Mouse (Mus musculus) MEL (cell line): ENCODE measurements around the gene Rap1b. TPM values are rescaled to one million over a fixed set of nuclear protein-coding genes. Genes with fewer than 3 reads are reported as not detected.
A peak's percentile ranks its signal among the peaks of the same experiment; 100 is the strongest.

Source experiments
- DNase-seq: peaks from one replicate; pipeline ENCODE4 v3.0.0; 2011; ENCODE audit warnings: low read depth, low spot score
- H3K27ac ChIP-seq: 2 replicates; pipeline ENCODE4 v1.5.1; 2012; ENCODE audit warnings: low read depth, mild to moderate bottlenecking, control low read depth, low read length, moderate library complexity; ENCODE audit not compliant: control insufficient read depth
- H3K27me3 ChIP-seq, 2 experiments: fragments of 150-350 bp in 1 of 2; sonication (generic) in 1 of 2; 2 replicates each; pipeline ENCODE4 v1.6.1; 2012; ENCODE audit warnings: low read length in 2 of 2, mild to moderate bottlenecking in 2 of 2, improper control_type of control experiment in 1 of 2, moderate library complexity in 1 of 2; ENCODE audit not compliant: insufficient read depth in 2 of 2, control insufficient read depth in 1 of 2
- H3K36me3 ChIP-seq, 2 experiments: 2 replicates each; pipeline ENCODE4 v1.6.1; 2012 to 2014; ENCODE audit warnings: low read length in 2 of 2, improper control_type of control experiment in 1 of 2, inconsistent platforms in 1 of 2, mild to moderate bottlenecking in 1 of 2; ENCODE audit not compliant: insufficient read depth in 2 of 2, control insufficient read depth in 1 of 2
- H3K4me1 ChIP-seq, 2 experiments: fragments of 150-350 bp in 1 of 2; sonication (generic) in 1 of 2; 2 replicates each; pipeline ENCODE4 v1.6.1; 2012; ENCODE audit warnings: low read length in 2 of 2, improper control_type of control experiment in 1 of 2, mild to moderate bottlenecking in 1 of 2; ENCODE audit not compliant: insufficient read depth in 2 of 2, control insufficient read depth in 1 of 2
- H3K4me3 ChIP-seq, 2 experiments: fragments of 150-350 bp in 1 of 2; sonication (generic) in 1 of 2; 2 replicates each; pipeline ENCODE4 v1.5.1; 2012; ENCODE audit warnings: low read depth in 2 of 2, low read length in 2 of 2, mild to moderate bottlenecking in 2 of 2, moderate library complexity in 2 of 2, control low read depth in 1 of 2, improper control_type of control experiment in 1 of 2; ENCODE audit not compliant: control insufficient read depth in 1 of 2, insufficient read depth in 1 of 2
- H3K79me2 ChIP-seq: 2 replicates; pipeline ENCODE4 v1.6.1; 2012; ENCODE audit warnings: mild to moderate bottlenecking, low read length, moderate library complexity; ENCODE audit not compliant: control insufficient read depth, poor library complexity, insufficient read depth
- H3K9ac ChIP-seq: 2 replicates; pipeline ENCODE4 v1.6.1; 2012; ENCODE audit warnings: low read depth, mild to moderate bottlenecking, control low read depth, low read length, moderate library complexity; ENCODE audit not compliant: control insufficient read depth, poor library complexity, severe bottlenecking
- H3K9me3 ChIP-seq: fragments of 150-350 bp; sonication (generic); replicated peaks from 2 replicates; pipeline ENCODE4 v1.6.1; 2012; ENCODE audit warnings: mild to moderate bottlenecking, low read length, improper control_type of control experiment, moderate library complexity; ENCODE audit not compliant: insufficient read depth
- BHLHE40 ChIP-seq: IDR thresholded peaks from 2 replicates; pipeline ENCODE4 v1.6.1; 2012; ENCODE audit warnings: low read depth, mild to moderate bottlenecking, inconsistent platforms, low read length, improper control_type of control experiment, borderline replicate concordance
- CHD1 ChIP-seq: IDR thresholded peaks from 2 replicates; pipeline ENCODE4 v1.6.1; 2012; ENCODE audit warnings: low read depth, mild to moderate bottlenecking, inconsistent platforms, low read length, improper control_type of control experiment
- CHD2 ChIP-seq: IDR thresholded peaks from 2 replicates; pipeline ENCODE4 v1.6.1; 2011; ENCODE audit warnings: low read length, improper control_type of control experiment
- CTCF ChIP-seq, 3 experiments: IDR thresholded peaks in 2 of 3; conservative IDR thresholded peaks in 1 of 3; 2 replicates each; pipeline ENCODE4 v1.5.1; 2011 to 2012; ENCODE audit warnings: low read length in 3 of 3, low read depth in 2 of 3, mild to moderate bottlenecking in 2 of 3, improper control_type of control experiment in 1 of 3, inconsistent platforms in 1 of 3, mixed read lengths in 1 of 3, moderate library complexity in 1 of 3; ENCODE audit not compliant: control insufficient read depth in 1 of 3, insufficient read depth in 1 of 3, poor library complexity in 1 of 3, severe bottlenecking in 1 of 3
- E2F4 ChIP-seq: IDR thresholded peaks from 2 replicates; pipeline ENCODE4 v1.6.1; 2011; ENCODE audit warnings: low read depth, low read length, improper control_type of control experiment, borderline replicate concordance
- ELF1 ChIP-seq: IDR thresholded peaks from 2 replicates; pipeline ENCODE4 v1.6.1; 2014; ENCODE audit warnings: low read depth, mild to moderate bottlenecking, inconsistent platforms, low read length, improper control_type of control experiment, moderate library complexity
- EP300 ChIP-seq, 2 experiments: IDR thresholded peaks; 2 replicates each; pipeline ENCODE4 v1.6.1; 2011; ENCODE audit warnings: improper control_type of control experiment in 2 of 2, low read length in 2 of 2, low read depth in 1 of 2, mild to moderate bottlenecking in 1 of 2
- ETS1 ChIP-seq: IDR thresholded peaks from 2 replicates; pipeline ENCODE4 v1.6.1; 2012; ENCODE audit warnings: low read depth, mild to moderate bottlenecking, inconsistent platforms, low read length, improper control_type of control experiment, moderate library complexity
- GABPA ChIP-seq: IDR thresholded peaks from 2 replicates; pipeline ENCODE4 v1.6.1; 2012; ENCODE audit warnings: low read depth, mild to moderate bottlenecking, inconsistent platforms, low read length, improper control_type of control experiment, moderate library complexity
- HCFC1 ChIP-seq: IDR thresholded peaks from 2 replicates; pipeline ENCODE4 v1.6.1; 2012; ENCODE audit warnings: low read depth, mild to moderate bottlenecking, inconsistent platforms, low read length, improper control_type of control experiment, moderate library complexity
- JUND ChIP-seq: IDR thresholded peaks from 2 replicates; pipeline ENCODE4 v1.6.1; 2011; ENCODE audit warnings: low read depth, mild to moderate bottlenecking, improper control_type of control experiment, low read length
- KAT2A ChIP-seq: conservative IDR thresholded peaks from 2 replicates; pipeline ENCODE4 v1.6.1; 2012; ENCODE audit warnings: low read depth, low read length, improper control_type of control experiment, inconsistent platforms
- MAFK ChIP-seq: IDR thresholded peaks from 2 replicates; pipeline ENCODE4 v1.6.1; 2011; ENCODE audit warnings: low read depth, mild to moderate bottlenecking, low read length, improper control_type of control experiment, borderline replicate concordance
- MAX ChIP-seq: IDR thresholded peaks from 2 replicates; pipeline ENCODE4 v1.6.1; 2011; ENCODE audit warnings: low read length, improper control_type of control experiment
- MAZ ChIP-seq: IDR thresholded peaks from 2 replicates; pipeline ENCODE4 v1.6.1; 2012; ENCODE audit warnings: low read depth, mild to moderate bottlenecking, inconsistent platforms, low read length, improper control_type of control experiment
- MEF2A ChIP-seq: IDR thresholded peaks from 2 replicates; pipeline ENCODE4 v1.6.1; 2014; ENCODE audit warnings: low read depth, mild to moderate bottlenecking, inconsistent platforms, low read length, improper control_type of control experiment; ENCODE audit not compliant: poor library complexity, insufficient replicate concordance, severe bottlenecking; ENCODE audit errors: extremely low read depth
- MXI1 ChIP-seq: IDR thresholded peaks from 2 replicates; pipeline ENCODE4 v1.6.1; 2011; ENCODE audit warnings: mild to moderate bottlenecking, low read depth, low read length, improper control_type of control experiment
- MYB ChIP-seq: IDR thresholded peaks from 2 replicates; pipeline ENCODE4 v1.6.1; 2011; ENCODE audit warnings: mild to moderate bottlenecking, low read depth, low read length, improper control_type of control experiment
- MYC ChIP-seq: IDR thresholded peaks from 2 replicates; pipeline ENCODE4 v1.6.1; 2011; ENCODE audit warnings: low read depth, mild to moderate bottlenecking, low read length, improper control_type of control experiment, moderate library complexity
- NELFE ChIP-seq: IDR thresholded peaks from 2 replicates; pipeline ENCODE4 v1.6.1; 2011; ENCODE audit warnings: low read depth, low read length, improper control_type of control experiment
- NRF1 ChIP-seq: IDR thresholded peaks from 2 replicates; pipeline ENCODE4 v1.6.1; 2014; ENCODE audit warnings: low read depth, mild to moderate bottlenecking, inconsistent platforms, low read length, improper control_type of control experiment, moderate library complexity; ENCODE audit not compliant: poor library complexity, insufficient read depth, severe bottlenecking
- POLR2A ChIP-seq, 2 experiments: IDR thresholded peaks; 2 replicates each; pipeline ENCODE4 v1.6.1; 2011 to 2012; ENCODE audit warnings: low read length in 2 of 2, mild to moderate bottlenecking in 2 of 2, control low read depth in 1 of 2, improper control_type of control experiment in 1 of 2, low read depth in 1 of 2, moderate library complexity in 1 of 2; ENCODE audit not compliant: control insufficient read depth in 1 of 2, insufficient read depth in 1 of 2, poor library complexity in 1 of 2
- POLR2AphosphoS2 ChIP-seq: IDR thresholded peaks from 2 replicates; pipeline ENCODE4 v1.6.1; 2011; ENCODE audit warnings: low read length, improper control_type of control experiment
- POLR2AphosphoS5 ChIP-seq: IDR thresholded peaks from 2 replicates; pipeline ENCODE4 v1.6.1; 2012; ENCODE audit warnings: low read depth, borderline replicate concordance, mild to moderate bottlenecking, inconsistent platforms, low read length, moderate library complexity, mixed read lengths
- RAD21 ChIP-seq: IDR thresholded peaks from 2 replicates; pipeline ENCODE4 v1.6.1; 2011; ENCODE audit warnings: mild to moderate bottlenecking, low read depth, low read length, improper control_type of control experiment
- SIN3A ChIP-seq: IDR thresholded peaks from 2 replicates; pipeline ENCODE4 v1.6.1; 2012; ENCODE audit warnings: low read length, improper control_type of control experiment, inconsistent platforms
- SMC3 ChIP-seq: IDR thresholded peaks from 2 replicates; pipeline ENCODE4 v1.6.1; 2011; ENCODE audit warnings: low read depth, low read length, improper control_type of control experiment
- TAL1 ChIP-seq: IDR thresholded peaks from 2 replicates; pipeline ENCODE4 v1.6.1; 2012; ENCODE audit warnings: mild to moderate bottlenecking, inconsistent platforms, low read length, moderate library complexity, mixed read lengths
- TCF12 ChIP-seq: IDR thresholded peaks from 2 replicates; pipeline ENCODE4 v1.6.1; 2014; ENCODE audit warnings: low read depth, mild to moderate bottlenecking, inconsistent platforms, low read length, improper control_type of control experiment, moderate library complexity
- UBTF ChIP-seq: IDR thresholded peaks from 2 replicates; pipeline ENCODE4 v1.6.1; 2012; ENCODE audit warnings: low read depth, mild to moderate bottlenecking, inconsistent platforms, low read length, improper control_type of control experiment, moderate library complexity, borderline replicate concordance; ENCODE audit not compliant: insufficient read depth
- USF1 ChIP-seq: IDR thresholded peaks from 2 replicates; pipeline ENCODE4 v1.6.1; 2014; ENCODE audit warnings: low read depth, mild to moderate bottlenecking, inconsistent platforms, low read length, improper control_type of control experiment, moderate library complexity
- USF2 ChIP-seq, 2 experiments: IDR thresholded peaks; 2 replicates each; pipeline ENCODE4 v1.6.1; 2011 to 2012; ENCODE audit warnings: improper control_type of control experiment in 2 of 2, low read length in 2 of 2, borderline replicate concordance in 1 of 2, inconsistent platforms in 1 of 2, low read depth in 1 of 2, mild to moderate bottlenecking in 1 of 2; ENCODE audit not compliant: insufficient read depth in 1 of 2
- ZC3H11A ChIP-seq: IDR thresholded peaks from 2 replicates; pipeline ENCODE4 v1.6.1; 2012; ENCODE audit warnings: low read depth, mild to moderate bottlenecking, inconsistent platforms, low read length, improper control_type of control experiment
- ZKSCAN1 ChIP-seq: IDR thresholded peaks from 2 replicates; pipeline ENCODE4 v1.6.1; 2012; ENCODE audit warnings: low read depth, mild to moderate bottlenecking, inconsistent platforms, low read length, improper control_type of control experiment, moderate library complexity
- ZMIZ1 ChIP-seq: IDR thresholded peaks from 2 replicates; pipeline ENCODE4 v1.6.1; 2012; ENCODE audit warnings: low read depth, mild to moderate bottlenecking, inconsistent platforms, low read length, improper control_type of control experiment, moderate library complexity
- ZNF384 ChIP-seq: IDR thresholded peaks from 2 replicates; pipeline ENCODE4 v1.6.1; 2012; ENCODE audit warnings: low read depth, mild to moderate bottlenecking, inconsistent platforms, low read length, improper control_type of control experiment
- polyA plus RNA-seq, 2 experiments: library from polyadenylated mRNA; stranded (reverse) in 1 of 2; unstranded in 1 of 2; fragments of >175 nt in 1 of 2; fragments of >200 nt in 1 of 2; gene quantifications; 2 replicates each; pipeline versions ENCODE4 v1.2.1 to v1.2.4; 2012; ENCODE audit warnings: low replicate concordance in 2 of 2, low read depth in 1 of 2; ENCODE audit not compliant: insufficient read length in 2 of 2, insufficient read depth in 1 of 2, missing spikeins in 1 of 2
- total RNA-seq: library from RNA; depleted of rRNA; stranded (reverse); fragments of 300-350 nt; gene quantifications from 2 replicates; pipeline ENCODE4 v1.2.3, GENCODE M21; 2012

Rap1b gene
- total and polyA plus RNA-seq, 3 experiments, result 42.3 to 89.1 (median 83.3) TPM

- no peaks in the 10 kb centered on the region for H3K9me3 ChIP-seq
- H3K27ac ChIP-seq, result peak overlapping the region; percentile 70
- peak overlapping the region; percentile 81 for H3K9ac ChIP-seq
- no peaks in the 10 kb centered on the region for H3K27me3 ChIP-seq
- H3K4me3 ChIP-seq, result peak overlapping the region; percentile 67 to 79
- H3K4me1 ChIP-seq, result peaks cover 13 to 14% of the 10 kb centered on the region in 2 experiments
- H3K36me3 ChIP-seq, result peaks cover 0 to 22% of the 10 kb centered on the region in 2 experiments; a peak in 3 of 4 replicates
- peaks cover 40% of the 10 kb centered on the region for H3K79me2 ChIP-seq
- peak; percentile 72 for DNase-seq
- TF ChIP-seq POLR2AphosphoS5, result no peak
- peak; percentile 59 for TF ChIP-seq ETS1
- peak; percentile 5; the same call in 1 of the 2 replicates for TF ChIP-seq CHD1
- TF ChIP-seq SMC3, result no peak
- no peak for TF ChIP-seq MAX
- no peak for TF ChIP-seq POLR2AphosphoS2
- TF ChIP-seq HCFC1, result no peak
- TF ChIP-seq ZNF384, result peak; percentile 96
- no peak for TF ChIP-seq E2F4
- no peak for TF ChIP-seq UBTF
- no peak for TF ChIP-seq TCF12
- TF ChIP-seq TAL1, result no peak
- TF ChIP-seq ZC3H11A, result no peak
- TF ChIP-seq ZMIZ1, result no peak
- no peak for TF ChIP-seq POLR2A (IDR thresholded peaks at IDR 0.05; ENCODE audit: control insufficient read depth in 1 of 2, insufficient read depth in 1 of 2, low read depth in 1 of 2, low read length in 2 of 2, poor library complexity in 1 of 2)
- no peak for TF ChIP-seq KAT2A
- TF ChIP-seq USF2 (IDR thresholded peaks at IDR 0.05; ENCODE audit: borderline replicate concordance in 1 of 2, insufficient read depth in 1 of 2, low read depth in 1 of 2, low read length in 2 of 2), result no peak
- TF ChIP-seq RAD21, result no peak
- TF ChIP-seq JUND, result no peak
- TF ChIP-seq MAFK, result no peak
- TF ChIP-seq MEF2A, result no peak
- no peak for TF ChIP-seq USF1
- peak; percentile 55; the same call in 1 of the 2 replicates for TF ChIP-seq ELF1
- no peak for TF ChIP-seq EP300 (IDR thresholded peaks at IDR 0.05; ENCODE audit: low read depth in 1 of 2, low read length in 2 of 2)
- no peak for TF ChIP-seq CHD2
- peak; percentile 66 for TF ChIP-seq SIN3A
- no peak for TF ChIP-seq NRF1
- no peak for TF ChIP-seq MYC
- no peak for TF ChIP-seq CTCF (IDR thresholded peaks at IDR 0.05 in 2 of 3, conservative IDR thresholded peaks at IDR 0.05 in 1 of 3; ENCODE audit: control insufficient read depth in 1 of 3, insufficient read depth in 1 of 3, low read depth in 2 of 3, low read length in 3 of 3, poor library complexity in 1 of 3, severe bottlenecking in 1 of 3)
- no peak for TF ChIP-seq NELFE
- no peak for TF ChIP-seq GABPA
- TF ChIP-seq MXI1, result peak; percentile 49; the same call in 1 of the 2 replicates
- no peak; the same call in 1 of the 2 replicates for TF ChIP-seq ZKSCAN1
- no peak for TF ChIP-seq MAZ
- no peak for TF ChIP-seq BHLHE40
- TF ChIP-seq MYB, result no peak
Measured at GRCm38 (mm10) chr10:117844782-117845596, 846 bp downstream of the Rap1b start.
